Mouse (Mus musculus) B cell, adult 62 days (primary cell): ENCODE measurements around the gene Fam216a. TPM values are rescaled to one million over a fixed set of nuclear protein-coding genes. Genes with fewer than 3 reads are reported as not detected.

Experiments
- total RNA-seq: library from RNA; stranded (reverse); gene quantifications from 4 replicates; pipeline ENCODE4 v1.2.4, GENCODE M21; 2023

The Fam216a gene
- total RNA-seq: 9.1 to 10.8 TPM (median 9.8 TPM) in 4 replicates

DNA sequence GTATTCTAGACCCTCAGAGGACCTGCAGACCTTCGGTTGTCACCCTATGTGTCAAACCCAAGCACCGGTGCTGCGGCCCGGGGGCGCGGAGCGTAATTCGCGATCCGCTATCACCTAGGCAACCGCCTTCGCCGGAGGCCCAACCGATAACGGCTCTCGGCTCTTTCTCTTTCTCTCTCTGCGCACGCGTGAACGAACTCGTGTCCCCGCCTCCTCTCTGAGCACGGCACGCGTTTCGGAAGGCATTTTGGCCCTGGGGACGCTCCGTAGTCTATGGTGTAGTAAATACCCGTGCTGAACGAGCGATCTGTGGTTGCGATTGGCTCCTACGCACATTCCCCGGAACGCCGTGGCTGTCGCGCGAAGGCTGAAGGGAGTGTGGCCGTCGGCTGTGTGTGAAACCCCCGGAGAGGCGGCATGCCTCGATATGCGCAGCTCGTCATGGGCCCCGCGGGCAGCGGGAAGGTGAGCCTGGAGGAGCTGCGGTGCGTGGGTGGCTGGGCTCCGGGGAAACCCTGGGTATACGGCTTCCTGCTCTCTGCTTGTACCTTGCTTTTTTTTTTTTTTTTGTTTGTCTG is at the start of gene Fam216a:
Fam216a (minus strand) TSS at position 173 of the 578 bp plus-strand sequence.

DNA sequence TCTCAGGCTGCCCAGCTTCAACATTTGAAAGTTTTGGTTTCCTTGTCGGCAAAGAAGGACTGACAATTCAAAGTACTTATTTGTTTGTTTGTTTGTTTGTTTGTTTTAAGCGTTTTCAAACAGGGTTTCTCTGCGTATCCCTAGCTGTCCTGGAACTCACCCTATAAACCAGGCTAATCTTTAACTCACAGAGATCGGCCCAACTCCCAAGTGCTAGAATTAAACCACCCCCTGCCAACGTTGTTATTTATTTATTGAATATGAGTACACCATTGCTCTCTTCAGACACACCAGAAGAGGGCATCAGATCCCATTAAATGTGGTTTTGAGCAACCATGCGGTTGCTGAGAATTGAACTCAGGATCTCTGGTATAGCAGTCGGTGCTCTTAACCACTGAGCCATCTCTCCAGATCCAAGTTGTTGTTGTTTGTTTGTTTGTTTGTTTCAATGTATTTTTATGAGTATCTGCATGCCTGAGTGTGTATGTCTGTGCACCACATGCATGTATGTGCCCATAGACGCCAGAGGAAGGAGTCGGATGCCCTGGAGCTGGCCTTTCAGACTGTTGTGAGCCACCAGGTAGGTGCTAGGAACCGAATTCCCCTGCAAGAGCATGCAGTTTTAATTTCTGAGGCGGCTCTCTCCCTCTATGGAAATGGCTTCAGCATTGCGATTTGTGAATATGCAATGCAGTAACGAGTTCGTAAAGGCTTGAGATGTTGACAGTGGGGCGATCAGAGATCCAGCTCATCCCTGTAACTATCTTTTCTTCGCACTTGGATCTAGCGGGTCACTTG is 49.3 kb upstream of the Fam216a start, which contains the start of gene Anapc7:
Anapc7 (plus strand) TSS at position 423 of the 798 bp plus-strand sequence.

DNA sequence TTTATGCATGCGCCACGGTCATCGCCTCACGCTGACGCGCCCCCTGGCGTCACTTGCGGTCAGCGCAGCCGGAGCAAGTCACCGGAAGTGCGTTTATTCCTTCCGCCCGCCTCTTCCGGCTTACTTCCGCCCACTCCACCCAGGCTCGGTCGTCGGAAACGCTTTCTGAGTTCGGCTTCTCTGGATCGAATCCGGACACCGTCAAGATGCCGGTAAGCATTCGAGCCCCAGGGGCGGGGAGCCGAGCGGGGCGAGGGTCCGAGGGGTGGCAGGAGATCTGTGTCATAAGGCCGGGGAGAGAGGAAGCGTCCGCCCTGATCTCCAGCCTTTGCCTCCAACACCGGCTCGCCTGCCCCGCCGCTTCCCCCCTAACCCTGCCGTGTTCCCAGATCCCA is 19.6 kb upstream of the Fam216a start, which contains the start of gene Arpc3:
Arpc3 (plus strand) TSS at position 93 of the 395 bp plus-strand sequence.

DNA sequence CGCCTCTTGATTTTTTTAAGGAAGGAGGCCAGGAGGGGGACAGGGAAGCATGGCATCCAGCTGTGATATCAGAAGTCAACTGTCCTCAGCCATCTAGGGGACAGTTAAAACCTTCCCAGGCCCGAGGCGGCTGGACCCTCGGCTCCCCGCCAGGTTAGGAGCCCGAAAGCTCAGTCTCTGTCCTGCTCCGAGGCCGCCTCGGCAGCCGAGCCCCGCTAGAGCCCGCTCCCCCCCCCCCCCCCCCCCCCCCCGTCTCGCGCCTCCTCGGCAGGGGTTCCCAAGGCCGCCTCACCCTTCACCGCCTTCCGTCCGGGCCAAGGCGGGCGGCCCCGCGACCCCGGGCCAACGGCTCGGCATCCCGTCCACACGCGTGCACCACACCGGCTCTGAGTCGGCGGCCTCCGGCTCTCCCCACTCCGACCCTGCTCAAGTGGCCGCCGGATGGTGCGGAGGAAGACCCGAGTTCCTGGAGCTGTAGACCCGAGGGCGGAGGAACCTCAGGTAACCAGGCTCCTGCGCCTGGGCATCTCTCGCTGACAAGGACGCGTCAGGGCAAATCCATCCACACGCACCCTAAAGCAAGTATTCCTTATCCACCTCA is 473 bp downstream of the Fam216a start, which contains the start of gene Gpn3:
Gpn3 (plus strand) TSS at position 286 of the 601 bp plus-strand sequence.

DNA sequence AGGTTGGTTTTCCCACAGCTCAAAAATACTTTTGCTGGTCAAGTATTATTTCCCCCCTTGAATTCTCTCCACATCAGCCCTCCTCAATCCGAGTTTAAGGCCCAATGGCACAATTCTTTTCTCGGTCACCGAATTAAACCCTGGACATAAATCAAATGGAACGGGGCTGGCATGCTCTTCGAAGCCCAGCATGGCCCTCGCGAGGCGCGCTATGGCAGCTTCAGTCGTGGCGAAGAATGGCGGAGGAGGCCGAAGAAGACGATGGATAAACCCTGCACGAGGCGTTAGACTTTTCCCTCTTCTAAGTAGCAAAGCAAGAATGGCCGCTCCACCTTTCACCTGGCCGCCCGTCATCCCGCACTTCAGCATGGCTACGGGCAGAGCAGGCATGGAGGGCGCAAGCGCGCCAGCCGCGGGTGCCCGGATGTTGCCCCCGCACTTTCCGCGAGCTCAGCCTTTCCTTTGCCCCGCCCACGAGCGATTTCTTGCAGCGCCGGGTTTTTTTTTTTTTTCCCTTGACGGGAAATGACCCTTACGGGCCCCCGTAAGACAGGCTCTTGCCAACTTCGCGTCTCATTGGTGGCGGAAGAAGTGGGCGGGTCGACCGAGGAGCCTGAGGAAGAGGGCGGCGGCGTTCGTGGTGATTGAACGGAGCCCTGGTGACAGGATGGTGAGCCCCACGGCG is 18.2 kb downstream of the Fam216a start, which contains the start of the genes Rad9b and Vps29:
Rad9b (minus strand) TSS at position 427 of the 685 bp plus-strand sequence.
Vps29 (plus strand) TSS at position 563 of the 685 bp plus-strand sequence.

Other genes starting within 250 kb of the Fam216a start
- 0.97 to 1.6 TPM in 2 of 4 replicates, not detected in the others for gene Ccdc63, start 231.5 kb downstream of the Fam216a start, total RNA-seq
- 212 to 277 TPM (median 248 TPM) in 4 replicates for gene Ppp1cc, start 214.1 kb downstream of the Fam216a start, total RNA-seq
- gene Hvcn1, start 165.6 kb downstream of the Fam216a start, total RNA-seq: 709 to 813 TPM (median 779 TPM) in 4 replicates
- 19.0 to 24.6 TPM (median 22.6 TPM) in 4 replicates for gene Tctn1, start 107.9 kb downstream of the Fam216a start, total RNA-seq
- 21.5 to 25.4 TPM (median 24.0 TPM) in 4 replicates for gene Pptc7, start 88.0 kb downstream of the Fam216a start, total RNA-seq
- 9.9 to 11.7 TPM (median 10.7 TPM) in 4 replicates for gene Rad9b, start 18.1 kb downstream of the Fam216a start, total RNA-seq
- 38.9 to 61.2 TPM (median 57.0 TPM) in 4 replicates for gene Vps29, start 18.0 kb downstream of the Fam216a start, total RNA-seq
- 31.1 to 40.6 TPM (median 36.3 TPM) in 4 replicates for gene Gpn3, start 488 bp downstream of the Fam216a start, total RNA-seq
- 383 to 399 TPM (median 394 TPM) in 4 replicates for gene Arpc3, start 19.5 kb upstream of the Fam216a start, total RNA-seq
- gene Anapc7, start 49.3 kb upstream of the Fam216a start, total RNA-seq: 31.8 to 37.3 TPM (median 35.7 TPM) in 4 replicates
- 69.5 to 80.5 TPM (median 74.2 TPM) in 4 replicates for gene Atp2a2, start 129.9 kb upstream of the Fam216a start, total RNA-seq
- gene Ift81, start 242.2 kb upstream of the Fam216a start, total RNA-seq: 1.7 to 5.1 TPM (median 3.8 TPM) in 4 replicates